Mouse (Mus musculus) forebrain, embryonic 15.5 days (tissue): ENCODE measurements around the gene Atp6v1e2. TPM values are rescaled to one million over a fixed set of nuclear protein-coding genes. Genes with fewer than 3 reads are reported as not detected.

Experiments
- polyA plus RNA-seq: library from polyadenylated mRNA; unstranded; fragments of >200 nt; fragmentation: Nextera tagmentation; extraction: Ambion mirVana; gene quantifications from 2 replicates; pipeline ENCODE4 v1.2.1, GENCODE M21; 2015

Gene Atp6v1e2
- polyA plus RNA-seq, 1 experiment from 2014 or later = not detected

Other genes starting within 250 kb of the Atp6v1e2 start
- 3.8 and 4.0 TPM in 2 replicates for gene Epas1, start 194.2 kb downstream of the Atp6v1e2 start, polyA plus RNA-seq
- gene Tmem247, start 30.5 kb downstream of the Atp6v1e2 start, polyA plus RNA-seq = not detected in 2 replicates
- 4.9 and 5.3 TPM in 2 replicates for gene Rhoq, start 15.2 kb upstream of the Atp6v1e2 start, polyA plus RNA-seq
- gene Pigf, start 77.5 kb upstream of the Atp6v1e2 start, polyA plus RNA-seq = 30.2 and 33.0 TPM in 2 replicates
- gene Cript, start 77.7 kb upstream of the Atp6v1e2 start, polyA plus RNA-seq = 228 and 240 TPM in 2 replicates
- 11.0 and 12.0 TPM in 2 replicates for gene Socs5, start 159.8 kb upstream of the Atp6v1e2 start, polyA plus RNA-seq